ENCODE assay signal across 11 mouse cellular contexts in the genomic region with DNA sequence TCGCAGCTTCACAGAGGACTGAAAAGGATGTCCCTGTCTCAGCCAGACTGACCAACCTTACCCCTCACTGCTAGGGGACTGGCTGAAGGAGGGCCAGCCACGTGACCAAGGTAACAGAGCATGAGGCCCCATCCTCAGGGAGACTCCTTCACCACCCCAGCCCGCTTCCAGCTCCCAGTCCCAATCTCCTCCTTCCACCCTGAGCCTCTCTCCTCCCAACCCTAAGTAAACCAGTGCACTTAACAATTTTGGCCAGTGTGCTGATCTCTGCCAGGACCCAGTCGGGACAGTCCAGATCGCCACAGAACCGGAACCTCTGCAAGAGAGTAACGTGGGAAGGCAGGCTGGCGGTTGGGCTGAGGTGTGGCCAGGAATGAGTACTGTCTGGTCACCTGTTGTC. TPM values are rescaled to one million over a fixed set of nuclear protein-coding genes. Genes with fewer than 3 reads are reported as not detected.
A peak's percentile ranks its signal among the peaks of the same experiment; 100 is the strongest.
DNase-seq lines count a peak whose midpoint lies in the region; ATAC-seq and TF ChIP-seq lines count a peak whose summit lies in the region.
"Had no signal": no experiment of that assay in that cellular context is flagged by ENCODE, and none has a peak within 500 bp of the region (broad histone marks: within the 10 kb centered on the region; RNA-seq: fewer than 3 reads in every experiment).

No protein-coding gene starts in this region.

- peaks cover 13% of the 10 kb centered on the region for H3K4me1 ChIP-seq in heart, embryonic 15.5 days (replicated peaks)
- peaks cover 2 to 9% of the 10 kb centered on the region in 2 experiments; a peak in 2 of 4 replicates for H3K4me1 ChIP-seq in ES-E14 (ENCODE audit: control insufficient read depth in 2 of 2, insufficient read depth in 2 of 2, low read length in 2 of 2, poor library complexity in 1 of 2)
- H3K4me1 ChIP-seq in forebrain, embryonic 16.5 days (replicated peaks; ENCODE audit: control insufficient read depth, insufficient read depth, low read length): peaks cover 22% of the 10 kb centered on the region
- H3K4me1 ChIP-seq in midbrain, embryonic 12.5 days: peaks cover 21% of the 10 kb centered on the region
- peaks cover 6% of the 10 kb centered on the region; the same call in 1 of the 2 replicates for H3K4me1 ChIP-seq in heart, embryonic 11.5 days (ENCODE audit: control insufficient read depth, insufficient read depth, low read length)

- no peak for ATAC-seq in heart, embryonic 15.5 days (replicated peaks; ENCODE audit: insufficient number of reproducible peaks, insufficient read depth, low FRiP score, low read depth)
- ATAC-seq in forebrain, embryonic 16.5 days: no peak
- no peak for ATAC-seq in midbrain, embryonic 12.5 days (ENCODE audit: low FRiP score, low read depth)
- ATAC-seq in CD4-positive, CD25-positive, alpha-beta regulatory T cell, adult 4 months: no peak
- ATAC-seq in heart, embryonic 11.5 days (replicated peaks; ENCODE audit: insufficient number of reproducible peaks, low FRiP score, low TSS enrichment): no peak
- no peak for ATAC-seq in erythroid progenitor cell, adult 5-6 weeks (replicated peaks; ENCODE audit: low FRiP score, poor library complexity, severe bottlenecking)

- no peak for DNase-seq in heart, postnatal 10 days
- DNase-seq in ES-E14 (ENCODE audit: low read depth, low spot score): no peak
- DNase-seq: cerebellum, postnatal 36 days; gastrocnemius, postnatal 14 days had no signal

- in situ Hi-C loops in ES-E14 (cut with MboI; ENCODE audit: low sequenced_read_pairs in 2 of 2, unreplicated experiment in 2 of 2): no loop called here

- no peaks in the 10 kb centered on the region for H3K9me3 ChIP-seq in heart, embryonic 15.5 days (replicated peaks)
- no peaks in the 10 kb centered on the region for H3K9me3 ChIP-seq in ES-E14 (ENCODE audit: control insufficient read depth, insufficient read depth, low read depth, low read length)
- H3K9me3 ChIP-seq in forebrain, embryonic 16.5 days (ENCODE audit: control insufficient read depth, low read length): no peaks in the 10 kb centered on the region
- H3K9me3 ChIP-seq in midbrain, embryonic 12.5 days: no peaks in the 10 kb centered on the region
- no peaks in the 10 kb centered on the region for H3K9me3 ChIP-seq in heart, embryonic 11.5 days (replicated peaks; ENCODE audit: control insufficient read depth, low read length)

- H3K27me3 ChIP-seq in heart, embryonic 15.5 days: no peaks in the 10 kb centered on the region
- 0 out of 2 replicates have a peak, but pooled peaks cover 4% of the 10 kb centered on the region for H3K27me3 ChIP-seq in forebrain, embryonic 16.5 days (replicated peaks; ENCODE audit: control insufficient read depth, insufficient read depth, low read length)
- peaks cover 7% of the 10 kb centered on the region for H3K27me3 ChIP-seq in midbrain, embryonic 12.5 days
- no peaks in the 10 kb centered on the region for H3K27me3 ChIP-seq in heart, embryonic 11.5 days (ENCODE audit: control insufficient read depth, insufficient read depth, low read length)

- intact Hi-C loops in heart, postnatal 10 days (cut with DNase I): no loop called here

- no peak overlapping the region for H3K27ac ChIP-seq in heart, embryonic 15.5 days
- H3K27ac ChIP-seq in ES-E14 (ENCODE audit: insufficient read depth, low read depth, low read length, poor library complexity, severe bottlenecking): no peak overlapping the region
- no peak overlapping the region for H3K27ac ChIP-seq in forebrain, embryonic 16.5 days (ENCODE audit: low read length)
- H3K27ac ChIP-seq in midbrain, embryonic 12.5 days (replicated peaks): no peak overlapping the region
- no peak overlapping the region for H3K27ac ChIP-seq in heart, embryonic 11.5 days (ENCODE audit: low read depth, low read length)
- H3K27ac ChIP-seq: kidney, postnatal 0 days had no signal

- WGBS in heart, embryonic 15.5 days: 84% methylated on average over 8 of the region's 8 CpGs
- WGBS in forebrain, embryonic 16.5 days: 89% methylated on average over 8 of the region's 8 CpGs
- 86% methylated on average over 8 of the region's 8 CpGs for WGBS in midbrain, embryonic 12.5 days
- WGBS in heart, embryonic 11.5 days (ENCODE audit: insufficient replicate concordance): 81% methylated on average over 8 of the region's 8 CpGs

- peaks cover 13% of the 10 kb centered on the region for H3K36me3 ChIP-seq in heart, embryonic 15.5 days
- H3K36me3 ChIP-seq in ES-E14 (ENCODE audit: control insufficient read depth, insufficient read depth, low read length, poor library complexity, severe bottlenecking): peaks cover 7% of the 10 kb centered on the region
- no peaks in the 10 kb centered on the region for H3K36me3 ChIP-seq in forebrain, embryonic 16.5 days (ENCODE audit: control insufficient read depth, insufficient read depth)
- 0 out of 2 replicates have a peak, but pooled peaks cover 12% of the 10 kb centered on the region for H3K36me3 ChIP-seq in midbrain, embryonic 12.5 days
- H3K36me3 ChIP-seq in heart, embryonic 11.5 days (ENCODE audit: control insufficient read depth, insufficient read depth, low read length): no peaks in the 10 kb centered on the region

- H3K4me2 ChIP-seq in heart, embryonic 15.5 days: no peak overlapping the region
- peak overlapping the region; percentile 83; the same call in 1 of the 2 replicates for H3K4me2 ChIP-seq in forebrain, embryonic 16.5 days (ENCODE audit: low read length)
- peak overlapping the region; percentile 73 for H3K4me2 ChIP-seq in midbrain, embryonic 12.5 days (replicated peaks)
- no peak overlapping the region for H3K4me2 ChIP-seq in heart, embryonic 11.5 days

- no peak overlapping the region for H3K9ac ChIP-seq in heart, embryonic 15.5 days
- H3K9ac ChIP-seq in ES-E14 (ENCODE audit: insufficient read depth, low read depth, low read length, poor library complexity, severe bottlenecking): peak overlapping the region; percentile 90; the same call in 1 of the 2 replicates
- peak overlapping the region; percentile 85; the same call in 1 of the 2 replicates for H3K9ac ChIP-seq in forebrain, embryonic 16.5 days (replicated peaks; ENCODE audit: low read depth, low read length)
- H3K9ac ChIP-seq in midbrain, embryonic 12.5 days (replicated peaks): 0 out of 2 replicates have a peak overlapping the region, but pooled peaks have one; percentile 67
- no peak overlapping the region for H3K9ac ChIP-seq in heart, embryonic 11.5 days (ENCODE audit: low read depth, low read length)

- H3K4me3 ChIP-seq in heart, embryonic 15.5 days: peak overlapping the region; percentile 91; the same call in 1 of the 2 replicates
- peak overlapping the region in 1 of 2 experiments; percentile 89; a peak in 1 of 4 replicates for H3K4me3 ChIP-seq in ES-E14 (ENCODE audit: insufficient read depth in 1 of 2, low read depth in 1 of 2, low read length in 2 of 2, poor library complexity in 1 of 2, severe bottlenecking in 1 of 2)
- H3K4me3 ChIP-seq in forebrain, embryonic 16.5 days (replicated peaks; ENCODE audit: low read length): no peak overlapping the region
- 0 out of 2 replicates have a peak overlapping the region, but pooled peaks have one; percentile 65 for H3K4me3 ChIP-seq in midbrain, embryonic 12.5 days
- H3K4me3 ChIP-seq in heart, embryonic 11.5 days (ENCODE audit: low read depth, low read length): no peak overlapping the region

TF ChIP-seq in ES-E14, 5 proteins besides CTCF, POLR2A, EP300 and RAD21 (continues in another document):
- no peak for TF ChIP-seq HCFC1 (IDR thresholded peaks at IDR 0.05; ENCODE audit: borderline replicate concordance, insufficient read depth, low read length)
- no peak for TF ChIP-seq ZC3H11A (IDR thresholded peaks at IDR 0.05; ENCODE audit: borderline replicate concordance, low read depth, low read length)
- TF ChIP-seq CHD2 (IDR thresholded peaks at IDR 0.05; ENCODE audit: low read depth, low read length): no peak
- TF ChIP-seq MAFK (IDR thresholded peaks at IDR 0.05; ENCODE audit: insufficient read depth, low read depth, low read length): no peak

RNA-seq across cellular contexts. Expression of a gene that starts 1.3 kb away (rescaled TPM):
- polyA plus RNA-seq in heart, embryonic 15.5 days (2015; fragmentation: Nextera tagmentation; extraction: Ambion mirVana): 57.7 and 73.4 TPM in 2 replicates
- 10 to 100 TPM; 34.6 to 35.8 TPM for total RNA-seq in heart, postnatal 10 days (2021)
- total RNA-seq in ES-E14 (2012; rRNA removed): 116 and 173 TPM in 2 replicates
- polyA plus RNA-seq in forebrain, embryonic 16.5 days (2015; fragmentation: Nextera tagmentation; extraction: Ambion mirVana): 185 and 213 TPM in 2 replicates
- 113 and 117 TPM in 2 replicates for polyA plus RNA-seq in midbrain, embryonic 12.5 days (2016; fragmentation: Nextera tagmentation; extraction: Ambion mirVana)
- 100 to 1,000 TPM; 295 to 389 TPM for polyA plus RNA-seq in CD4-positive, CD25-positive, alpha-beta regulatory T cell, adult 4 months (2017; shearing (Covaris generic))
- polyA plus RNA-seq in heart, embryonic 11.5 days (2014; fragmentation: Nextera tagmentation; extraction: Ambion mirVana): 65.8 and 67.9 TPM in 2 replicates
- total RNA-seq in erythroid progenitor cell, adult 5-6 weeks (2015; ENCODE audit: low replicate concordance): 25.2 and 46.9 TPM in 2 replicates
- 22.1 and 24.4 TPM in 2 replicates for total RNA-seq in erythroid progenitor cell, adult 5-6 weeks (2017; ENCODE audit: low replicate concordance)

RNA-seq across cellular contexts. Expression of a gene that starts 8.7 kb away (rescaled TPM):
- 5.7 and 7.0 TPM in 2 replicates for polyA plus RNA-seq in heart, embryonic 15.5 days (2015; fragmentation: Nextera tagmentation; extraction: Ambion mirVana)
- 1 to 10 TPM; 4.0 to 5.1 TPM for total RNA-seq in heart, postnatal 10 days (2021)
- 4.4 and 7.9 TPM in 2 replicates for total RNA-seq in ES-E14 (2012; rRNA removed)
- 7.5 and 10.6 TPM in 2 replicates for polyA plus RNA-seq in forebrain, embryonic 16.5 days (2015; fragmentation: Nextera tagmentation; extraction: Ambion mirVana)
- 8.4 and 8.7 TPM in 2 replicates for polyA plus RNA-seq in midbrain, embryonic 12.5 days (2016; fragmentation: Nextera tagmentation; extraction: Ambion mirVana)
- polyA plus RNA-seq in CD4-positive, CD25-positive, alpha-beta regulatory T cell, adult 4 months (2017; shearing (Covaris generic)): 10 to 100 TPM; 23.4 to 43.1 TPM
- polyA plus RNA-seq in heart, embryonic 11.5 days (2014; fragmentation: Nextera tagmentation; extraction: Ambion mirVana): 4.4 and 6.0 TPM in 2 replicates
- 2.1 and 6.1 TPM in 2 replicates for total RNA-seq in erythroid progenitor cell, adult 5-6 weeks (2015; ENCODE audit: low replicate concordance)
- 4.2 TPM in 1 of 2 replicates, not detected in the other for total RNA-seq in erythroid progenitor cell, adult 5-6 weeks (2017; ENCODE audit: low replicate concordance)

RNA-seq across cellular contexts. Expression of a gene that starts 26.3 kb away (rescaled TPM):
- 45.6 and 65.5 TPM in 2 replicates for polyA plus RNA-seq in heart, embryonic 15.5 days (2015; fragmentation: Nextera tagmentation; extraction: Ambion mirVana)
- total RNA-seq in heart, postnatal 10 days (2021): 10 to 100 TPM; 50.7 to 55.5 TPM
- total RNA-seq in ES-E14 (2012; rRNA removed): 122 and 211 TPM in 2 replicates
- polyA plus RNA-seq in forebrain, embryonic 16.5 days (2015; fragmentation: Nextera tagmentation; extraction: Ambion mirVana): 66.4 and 95.4 TPM in 2 replicates
- 59.9 and 67.6 TPM in 2 replicates for polyA plus RNA-seq in midbrain, embryonic 12.5 days (2016; fragmentation: Nextera tagmentation; extraction: Ambion mirVana)
- 100 to 1,000 TPM in 1 of 2 experiments, 10 to 100 TPM in 1; 41.1 to 119 TPM for polyA plus RNA-seq in CD4-positive, CD25-positive, alpha-beta regulatory T cell, adult 4 months (2017; shearing (Covaris generic))
- polyA plus RNA-seq in heart, embryonic 11.5 days (2014; fragmentation: Nextera tagmentation; extraction: Ambion mirVana): 22.0 and 29.1 TPM in 2 replicates
- 22.3 and 32.3 TPM in 2 replicates for total RNA-seq in erythroid progenitor cell, adult 5-6 weeks (2015; ENCODE audit: low replicate concordance)
- 18.6 and 29.7 TPM in 2 replicates for total RNA-seq in erythroid progenitor cell, adult 5-6 weeks (2017; ENCODE audit: low replicate concordance)

Comparison
In these comparisons a context has a peak if more than half of its experiments do, and no peak if none do; other contexts are left out.
1. H3K4me3 ChIP-seq: peak in heart, embryonic 15.5 days (single experiment) and midbrain, embryonic 12.5 days (single experiment); none in forebrain, embryonic 16.5 days (single experiment) and heart, embryonic 11.5 days (single experiment).
2. H3K4me2 ChIP-seq: peak in forebrain, embryonic 16.5 days (single experiment) and midbrain, embryonic 12.5 days (single experiment); none in heart, embryonic 15.5 days (single experiment) and heart, embryonic 11.5 days (single experiment).
3. H3K9ac ChIP-seq: peak in ES-E14 (single experiment), forebrain, embryonic 16.5 days (single experiment) and midbrain, embryonic 12.5 days (single experiment); none in heart, embryonic 15.5 days (single experiment) and heart, embryonic 11.5 days (single experiment).